Mouse (Mus musculus) inflammation-experienced regulatory T-cells, adult 16 weeks (primary cell): ENCODE results near the gene Rnf149. TPM values are rescaled to one million over a fixed set of nuclear protein-coding genes. Genes with fewer than 3 reads are reported as not detected.

Experiments used
- polyA plus RNA-seq: library from polyadenylated mRNA; unstranded; fragments of 100-300 nt; shearing (Covaris generic); gene quantifications from one replicate; pipeline ENCODE4 v1.2.1, GENCODE M21; 2017

The Rnf149 gene
- polyA plus RNA-seq, result 8.9 TPM

GRCm38 (mm10) chr1:39577253-39577705 is at the start of gene Rnf149:
Rnf149 (minus strand) TSS chr1:39577405.

GRCm38 (mm10) chr1:39534831-39535230 is 42.4 kb downstream of the Rnf149 start, which contains the start of gene Cnot11:
Cnot11 (plus strand) TSS chr1:39534992.

Other genes starting within 250 kb of the Rnf149 start
- gene Rpl31, start 209.6 kb downstream of the Rnf149 start, polyA plus RNA-seq, result 234 TPM
- 2.2 TPM for gene Tbc1d8, start 98.7 kb downstream of the Rnf149 start, polyA plus RNA-seq
- 8.0 TPM for gene Cnot11, start 42.4 kb downstream of the Rnf149 start, polyA plus RNA-seq
- gene Creg2, start 74.1 kb upstream of the Rnf149 start, polyA plus RNA-seq, result not detected
- not detected for gene Rfx8, start 143.6 kb upstream of the Rnf149 start, polyA plus RNA-seq
- gene Gm3646, start 227.9 kb upstream of the Rnf149 start, polyA plus RNA-seq, result not detected